Mouse (Mus musculus): Measurements from ENCODE around the gene Tbc1d8. TPM values are rescaled to one million over a fixed set of nuclear protein-coding genes. Genes with fewer than 3 reads are reported as not detected.

The Tbc1d8 gene
- polyA plus RNA-seq, 1 experiment from 2014 or later: 11.7 TPM

DNA sequence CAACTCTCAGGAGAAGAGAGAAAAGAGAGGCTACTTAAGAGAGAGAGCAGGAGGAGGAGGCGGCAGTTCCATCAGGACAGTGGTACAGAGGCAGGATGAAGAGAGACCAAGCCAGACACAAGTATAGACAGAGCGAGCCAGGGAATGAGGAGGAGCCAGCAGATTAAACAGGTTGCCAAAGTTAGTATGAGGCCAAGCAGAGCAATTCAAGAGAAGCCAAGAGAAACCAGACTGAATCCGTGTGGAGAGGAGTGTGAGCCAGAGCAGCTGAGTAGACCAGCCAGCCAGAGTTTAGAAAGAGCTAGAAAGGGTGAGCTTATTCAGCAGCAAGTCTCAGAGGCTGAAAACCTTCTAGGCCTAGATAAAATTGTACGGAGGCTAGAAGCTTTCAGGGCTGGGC is 91.1 kb downstream of the Tbc1d8 start:
- 72% methylated on average over 4 of the region's 4 CpGs for WGBS
- H3K4me3 ChIP-seq (replicated peaks): no peak overlapping the region
- ATAC-seq (ENCODE audit: insufficient read depth, low FRiP score, low read depth): no peak
- no peaks in the 10 kb centered on the region for H3K9me3 ChIP-seq
- H3K4me1 ChIP-seq: no peaks in the 10 kb centered on the region
- H3K27ac ChIP-seq: no peak overlapping the region
- no peak overlapping the region for H3K4me2 ChIP-seq
- H3K36me3 ChIP-seq: no peaks in the 10 kb centered on the region; the same call in 1 of the 2 replicates
- no peaks in the 10 kb centered on the region for H3K27me3 ChIP-seq (replicated peaks)
- H3K9ac ChIP-seq: no peak overlapping the region

- Histone ChIP-seq H3K27me3 (replicated peaks) (no peaks in the 10 kb centered on the region), H3K4me3 (replicated peaks) (no peak overlapping the region), H3K27ac (no peak overlapping the region), H3K4me2 (no peak overlapping the region), H3K9me3 (no peaks in the 10 kb centered on the region), H3K9ac (no peak overlapping the region), H3K36me3 (no peaks in the 10 kb centered on the region; the same call in 1 of the 2 replicates), H3K4me1 (no peaks in the 10 kb centered on the region)
- no peak for ATAC-seq (ENCODE audit: insufficient read depth, low FRiP score, low read depth)
- WGBS: 70% methylated on average over 3 of the region's 3 CpGs
Measured at GRCm38 (mm10) chr1:39386456-39386855, 92.1 kb downstream of the Tbc1d8 start.

- Histone ChIP-seq H3K27me3 (replicated peaks) (no peaks in the 10 kb centered on the region), H3K27ac (no peak overlapping the region), H3K36me3 (no peaks in the 10 kb centered on the region; the same call in none of the 2 replicates), H3K4me1 (no peaks in the 10 kb centered on the region), H3K4me2 (no peak overlapping the region), H3K9me3 (no peaks in the 10 kb centered on the region), H3K4me3 (replicated peaks) (no peak overlapping the region), H3K9ac (no peak overlapping the region)
- no peak for ATAC-seq (ENCODE audit: insufficient read depth, low FRiP score, low read depth)
- 70% methylated on average over 9 of the region's 9 CpGs for WGBS
Measured at GRCm38 (mm10) chr1:39384914-39385313, 93.6 kb downstream of the Tbc1d8 start.

- no peak for ATAC-seq (ENCODE audit: insufficient read depth, low FRiP score, low read depth)
- Histone ChIP-seq H3K4me1 (no peaks in the 10 kb centered on the region), H3K9ac (no peak overlapping the region), H3K4me3 (replicated peaks) (no peak overlapping the region), H3K36me3 (no peaks in the 10 kb centered on the region; the same call in none of the 2 replicates), H3K27ac (no peak overlapping the region), H3K4me2 (no peak overlapping the region), H3K9me3 (no peaks in the 10 kb centered on the region), H3K27me3 (replicated peaks) (no peaks in the 10 kb centered on the region)
- 81% methylated on average over 9 of the region's 9 CpGs for WGBS
Measured at GRCm38 (mm10) chr1:39381017-39381416, 97.5 kb downstream of the Tbc1d8 start.

DNA sequence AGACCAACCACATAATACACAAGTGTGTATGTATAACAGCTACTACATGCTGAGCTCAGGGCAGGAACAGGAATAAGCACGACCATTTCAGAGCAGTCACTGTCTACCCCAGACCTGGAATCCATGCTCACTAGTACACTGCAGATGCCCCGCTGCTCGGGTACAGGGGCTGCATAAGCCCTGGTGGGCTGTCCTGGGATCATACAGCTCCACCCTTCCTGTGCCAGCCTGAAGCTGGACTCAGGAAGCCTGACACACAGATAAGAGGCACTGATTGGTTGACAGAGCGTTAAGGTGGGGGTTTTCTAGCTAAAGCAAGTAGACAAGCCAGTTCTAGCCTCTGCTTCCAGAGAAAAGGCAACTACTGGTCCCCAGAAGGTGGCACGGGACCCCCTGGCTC is 99.5 kb downstream of the Tbc1d8 start:
- Histone ChIP-seq H3K36me3 (no peaks in the 10 kb centered on the region; the same call in 1 of the 2 replicates), H3K27me3 (replicated peaks) (no peaks in the 10 kb centered on the region), H3K4me3 (replicated peaks) (no peak overlapping the region), H3K9ac (no peak overlapping the region), H3K9me3 (no peaks in the 10 kb centered on the region), H3K4me2 (no peak overlapping the region), H3K27ac (no peak overlapping the region), H3K4me1 (no peaks in the 10 kb centered on the region)
- WGBS: 63% methylated on average over 5 of the region's 5 CpGs
- ATAC-seq (ENCODE audit: insufficient read depth, low FRiP score, low read depth): no peak

DNA sequence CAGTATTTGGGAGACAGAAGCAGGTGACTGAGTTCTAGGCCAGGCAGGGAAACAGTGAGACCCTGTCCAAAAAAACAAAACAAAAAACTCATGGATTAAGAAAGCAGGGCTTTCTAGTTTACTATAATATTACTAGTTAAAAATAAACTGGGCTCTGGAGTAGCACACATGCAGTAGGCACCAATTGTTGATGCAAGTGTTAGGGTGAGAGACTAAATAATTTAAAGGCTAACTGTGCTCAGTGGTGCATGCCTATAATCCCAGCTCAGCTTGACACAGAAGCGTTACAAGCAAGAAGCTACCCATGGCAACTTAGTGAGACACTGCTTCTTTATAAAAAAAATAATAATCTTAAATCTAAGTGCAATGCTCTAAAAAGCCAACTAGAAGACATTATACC is 100.0 kb downstream of the Tbc1d8 start:
- Histone ChIP-seq H3K4me2 (no peak overlapping the region), H3K27me3 (replicated peaks) (no peaks in the 10 kb centered on the region), H3K4me3 (replicated peaks) (no peak overlapping the region), H3K27ac (no peak overlapping the region), H3K4me1 (no peaks in the 10 kb centered on the region), H3K36me3 (no peaks in the 10 kb centered on the region; the same call in 1 of the 2 replicates), H3K9ac (no peak overlapping the region), H3K9me3 (no peaks in the 10 kb centered on the region)
- 83% methylated on average over 1 of the region's 1 CpGs for WGBS
- no peak for ATAC-seq (ENCODE audit: insufficient read depth, low FRiP score, low read depth)

DNA sequence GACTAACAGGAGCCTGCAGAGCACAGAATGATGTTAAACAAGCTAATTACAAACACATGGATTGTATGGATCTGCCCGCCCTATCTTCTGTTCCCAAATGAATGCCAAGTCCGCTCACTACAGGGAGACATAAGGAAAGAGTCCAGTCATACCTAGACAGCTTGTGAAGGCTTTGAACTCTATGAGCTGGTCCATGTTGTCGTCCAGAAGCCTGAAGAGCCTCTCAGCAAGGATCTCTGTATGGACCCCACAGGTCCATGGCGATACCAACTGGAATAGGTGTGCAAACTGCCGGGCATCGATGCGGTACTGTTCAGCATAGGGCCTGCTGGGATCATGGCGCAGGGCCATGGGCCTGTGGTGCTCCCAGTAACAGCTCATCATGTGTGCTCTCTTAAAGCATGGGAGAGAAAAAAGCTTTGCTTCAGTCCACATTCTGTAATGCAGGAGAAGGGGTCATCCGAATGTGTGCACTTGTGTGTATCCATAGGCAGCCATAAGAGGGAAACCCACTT is 101.8 kb downstream of the Tbc1d8 start:
- H3K9ac ChIP-seq: no peak overlapping the region
- WGBS: 88% methylated on average over 9 of the region's 9 CpGs
- peaks cover 12% of the 10 kb centered on the region for H3K36me3 ChIP-seq
- no peaks in the 10 kb centered on the region for H3K9me3 ChIP-seq
- no peak overlapping the region for H3K27ac ChIP-seq
- H3K4me1 ChIP-seq: no peaks in the 10 kb centered on the region
- no peaks in the 10 kb centered on the region for H3K27me3 ChIP-seq (replicated peaks)
- no peak overlapping the region for H3K4me2 ChIP-seq
- no peak overlapping the region for H3K4me3 ChIP-seq (replicated peaks)
- no peak for ATAC-seq (ENCODE audit: insufficient read depth, low FRiP score, low read depth)

- Histone ChIP-seq H3K4me3 (replicated peaks) (no peak overlapping the region), H3K27me3 (replicated peaks) (no peaks in the 10 kb centered on the region), H3K27ac (no peak overlapping the region), H3K9me3 (no peaks in the 10 kb centered on the region), H3K9ac (no peak overlapping the region), H3K36me3 (peaks cover 19% of the 10 kb centered on the region), H3K4me2 (no peak overlapping the region), H3K4me1 (no peaks in the 10 kb centered on the region)
- no peak for ATAC-seq (ENCODE audit: insufficient read depth, low FRiP score, low read depth)
- WGBS: 86% methylated on average over 7 of the region's 7 CpGs
Measured at GRCm38 (mm10) chr1:39376121-39376520, 102.4 kb downstream of the Tbc1d8 start.

- Histone ChIP-seq H3K27me3 (replicated peaks) (no peaks in the 10 kb centered on the region), H3K9me3 (no peaks in the 10 kb centered on the region), H3K4me3 (replicated peaks) (no peak overlapping the region), H3K4me1 (no peaks in the 10 kb centered on the region), H3K4me2 (no peak overlapping the region), H3K36me3 (peaks cover 35% of the 10 kb centered on the region), H3K9ac (no peak overlapping the region), H3K27ac (no peak overlapping the region)
- ATAC-seq (ENCODE audit: insufficient read depth, low FRiP score, low read depth): no peak
- WGBS: 79% methylated on average over 5 of the region's 5 CpGs
Measured at GRCm38 (mm10) chr1:39374231-39374809, 104.2 kb downstream of the Tbc1d8 start.

GRCm38 (mm10) chr1:39373378-39373777 is 105.2 kb downstream of the Tbc1d8 start:
- 68% methylated on average over 4 of the region's 4 CpGs for WGBS
- no peak overlapping the region for H3K27ac ChIP-seq
- H3K9me3 ChIP-seq: no peaks in the 10 kb centered on the region
- H3K4me2 ChIP-seq: no peak overlapping the region
- no peak overlapping the region for H3K4me3 ChIP-seq (replicated peaks)
- H3K9ac ChIP-seq: no peak overlapping the region
- ATAC-seq (ENCODE audit: insufficient read depth, low FRiP score, low read depth): no peak
- H3K4me1 ChIP-seq: peaks cover 3% of the 10 kb centered on the region; the same call in 1 of the 2 replicates
- H3K36me3 ChIP-seq: peaks cover 35% of the 10 kb centered on the region
- H3K27me3 ChIP-seq (replicated peaks): no peaks in the 10 kb centered on the region

DNA sequence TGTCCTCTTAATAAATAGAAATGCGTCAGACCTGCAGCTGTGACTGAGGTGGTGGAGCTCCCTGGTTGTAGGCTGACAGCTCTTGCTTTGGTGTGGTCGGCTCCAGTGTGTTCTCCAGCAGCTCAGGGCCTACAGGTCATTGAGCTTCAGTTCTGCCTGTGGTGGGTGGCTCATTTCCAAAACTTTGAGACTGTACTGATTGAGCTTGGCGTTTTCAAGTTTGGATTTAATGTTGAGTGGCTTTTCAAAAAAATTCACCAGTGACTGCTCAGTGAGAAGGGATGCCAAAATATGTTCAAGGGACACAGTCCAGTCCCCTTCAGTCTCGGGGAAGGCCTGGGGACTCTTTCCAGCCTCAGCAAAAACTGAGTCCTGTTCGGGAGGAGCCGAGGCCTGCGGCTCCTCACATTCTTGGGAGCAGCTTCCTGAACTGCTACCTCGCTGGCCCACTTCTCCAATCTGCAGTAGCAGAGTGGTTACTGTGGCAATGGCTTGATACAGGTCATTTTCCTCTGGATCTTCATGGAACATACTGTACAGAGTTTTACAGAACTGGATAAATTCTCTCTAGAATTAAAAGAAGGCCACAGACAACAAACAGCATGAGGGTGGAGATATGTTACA is 106.2 kb downstream of the Tbc1d8 start:
- H3K36me3 ChIP-seq: peaks cover 35% of the 10 kb centered on the region
- no peak overlapping the region for H3K4me2 ChIP-seq
- no peak overlapping the region for H3K4me3 ChIP-seq (replicated peaks)
- H3K27me3 ChIP-seq (replicated peaks): no peaks in the 10 kb centered on the region
- H3K9me3 ChIP-seq: no peaks in the 10 kb centered on the region
- WGBS: 76% methylated on average over 8 of the region's 8 CpGs
- ATAC-seq (ENCODE audit: insufficient read depth, low FRiP score, low read depth): no peak
- no peak overlapping the region for H3K9ac ChIP-seq
- H3K4me1 ChIP-seq: peaks cover 3% of the 10 kb centered on the region; the same call in 1 of the 2 replicates
- no peak overlapping the region for H3K27ac ChIP-seq

- H3K9me3 ChIP-seq: no peaks in the 10 kb centered on the region
- WGBS: 76% methylated on average over 6 of the region's 6 CpGs
- no peak overlapping the region for H3K27ac ChIP-seq
- peaks cover 3% of the 10 kb centered on the region; the same call in 1 of the 2 replicates for H3K4me1 ChIP-seq
- H3K9ac ChIP-seq: no peak overlapping the region
- H3K4me2 ChIP-seq: no peak overlapping the region
- H3K4me3 ChIP-seq (replicated peaks): no peak overlapping the region
- peaks cover 35% of the 10 kb centered on the region for H3K36me3 ChIP-seq
- no peaks in the 10 kb centered on the region for H3K27me3 ChIP-seq (replicated peaks)
- no peak for ATAC-seq (ENCODE audit: insufficient read depth, low FRiP score, low read depth)
Measured at GRCm38 (mm10) chr1:39370431-39370830, 108.1 kb downstream of the Tbc1d8 start.

Data from stomach, embryonic 15.5 days (tissue).